Mouse (Mus musculus) midbrain, embryonic 11.5 days (tissue): ENCODE results near the gene Atg10. TPM values are rescaled to one million over a fixed set of nuclear protein-coding genes. Genes with fewer than 3 reads are reported as not detected.

Experiments
- ATAC-seq: fragments of 200-750 bp; cut with Nextera tagmentation; 2 replicates; pipeline ENCODE4 v1.8.0; 2017; ENCODE audit warnings: moderate TSS enrichment, moderate library complexity; ENCODE audit not compliant: low FRiP score
- DNase-seq: peaks from one replicate; pipeline ENCODE4 v3.0.0; 2015; ENCODE audit warnings: low spot score; ENCODE audit errors: missing footprints
- H3K27ac ChIP-seq: fragments of 300-500 bp; sonication (generic); 2 replicates; pipeline ENCODE4 v1.5.1; 2014; ENCODE audit warnings: low read depth, low read length
- H3K27me3 ChIP-seq: fragments of 300-500 bp; sonication (generic); 2 replicates; pipeline ENCODE4 v1.6.1; 2014; ENCODE audit warnings: mild to moderate bottlenecking, low read length, moderate library complexity, mixed read lengths; ENCODE audit not compliant: control insufficient read depth, insufficient read depth
- H3K36me3 ChIP-seq: fragments of 300-500 bp; sonication (generic); 2 replicates; pipeline ENCODE4 v1.6.1; 2014; ENCODE audit warnings: mild to moderate bottlenecking, low read length, moderate library complexity, mixed read lengths; ENCODE audit not compliant: control insufficient read depth, insufficient read depth
- H3K4me1 ChIP-seq: fragments of 300-500 bp; sonication (generic); 2 replicates; pipeline ENCODE4 v1.6.1; 2014; ENCODE audit warnings: low read length; ENCODE audit not compliant: control insufficient read depth, insufficient read depth
- H3K4me2 ChIP-seq: fragments of 300-500 bp; sonication (generic); 2 replicates; pipeline ENCODE4 v1.6.1; 2014; ENCODE audit warnings: mild to moderate bottlenecking, moderate library complexity
- H3K4me3 ChIP-seq: fragments of 300-500 bp; sonication (generic); 2 replicates; pipeline ENCODE4 v1.5.1; 2014; ENCODE audit warnings: low read depth, low read length
- H3K9ac ChIP-seq: fragments of 300-500 bp; sonication (generic); 2 replicates; pipeline ENCODE4 v1.6.1; 2014; ENCODE audit warnings: low read length
- H3K9me3 ChIP-seq: fragments of 300-500 bp; sonication (generic); 2 replicates; pipeline ENCODE4 v1.6.1; 2016; ENCODE audit warnings: low read length; ENCODE audit not compliant: control insufficient read depth
- WGBS: fragments of 180-500 bp; shearing (Covaris S2); extraction: QIAGEN DNeasy Blood & Tissue Kit; methylation state at CpG from one replicate; pipeline ENCODE4 v1.1.7; 2014; 5-methylcytosine and 5-hydroxymethylcytosine counted together
- polyA plus RNA-seq: library from polyadenylated mRNA; unstranded; fragments of >200 nt; fragmentation: Nextera tagmentation; extraction: Ambion mirVana; gene quantifications from 2 replicates; pipeline ENCODE4 v1.2.1, GENCODE M21; 2014

Gene Atg10
- polyA plus RNA-seq, 1 experiment from 2014 or later: 14.7 TPM

DNA sequence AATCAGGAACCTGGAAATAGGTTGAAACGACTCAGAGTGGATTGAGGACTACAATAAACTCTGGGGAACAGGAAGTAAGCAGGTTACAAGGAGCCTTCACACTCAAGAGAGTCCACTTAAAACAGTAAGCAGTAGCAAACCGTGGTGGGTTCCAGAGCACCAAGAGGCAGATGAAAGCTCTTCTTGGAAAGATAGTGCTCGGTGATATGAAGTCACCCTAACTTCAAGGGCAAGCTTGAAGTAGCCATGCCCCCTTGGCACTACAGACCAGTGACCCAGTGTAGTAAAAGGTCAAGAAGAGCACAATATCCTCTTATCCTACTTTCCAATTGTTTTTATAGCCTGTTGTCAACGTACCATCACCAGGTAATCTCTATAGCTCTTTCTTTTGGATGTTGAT is 2.1 kb downstream of the Atg10 start:
- H3K27me3 ChIP-seq: no peaks in the 10 kb centered on the region
- H3K4me2 ChIP-seq: no peak overlapping the region
- H3K4me1 ChIP-seq: peaks cover 3% of the 10 kb centered on the region; the same call in 1 of the 2 replicates
- 81% methylated on average over 4 of the region's 4 CpGs for WGBS
- H3K36me3 ChIP-seq: no peaks in the 10 kb centered on the region
- DNase-seq (no peak), ATAC-seq (no peak)
- H3K9me3 ChIP-seq: no peaks in the 10 kb centered on the region
- H3K27ac ChIP-seq: no peak overlapping the region
- no peak overlapping the region for H3K9ac ChIP-seq
- no peak overlapping the region for H3K4me3 ChIP-seq

DNA sequence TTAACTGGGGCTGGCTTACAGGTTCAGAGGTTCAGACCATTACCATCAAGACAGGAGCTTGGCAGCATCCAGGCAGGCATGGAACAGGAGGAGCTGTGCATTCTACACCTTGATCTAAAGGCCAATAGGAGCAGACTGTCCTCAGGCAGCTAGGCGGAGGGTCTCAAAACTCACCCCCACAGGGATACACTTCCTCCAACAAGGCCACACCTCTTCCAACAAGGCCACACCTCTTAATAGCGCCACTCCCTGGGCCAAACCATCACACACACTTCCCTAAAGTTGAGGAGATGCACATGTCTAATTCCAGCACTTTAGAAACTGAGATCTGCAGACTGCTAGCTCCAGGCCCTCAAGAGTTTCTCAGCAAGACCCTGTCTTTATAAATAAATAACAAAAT is 6.1 kb downstream of the Atg10 start:
- WGBS: 86% methylated on average over 2 of the region's 2 CpGs
- Histone ChIP-seq H3K4me3 (no peak overlapping the region), H3K36me3 (no peaks in the 10 kb centered on the region), H3K27ac (no peak overlapping the region), H3K4me1 (no peaks in the 10 kb centered on the region), H3K4me2 (no peak overlapping the region), H3K27me3 (no peaks in the 10 kb centered on the region), H3K9me3 (no peaks in the 10 kb centered on the region), H3K9ac (no peak overlapping the region)
- DNase-seq: no peak
- no peak for ATAC-seq

DNA sequence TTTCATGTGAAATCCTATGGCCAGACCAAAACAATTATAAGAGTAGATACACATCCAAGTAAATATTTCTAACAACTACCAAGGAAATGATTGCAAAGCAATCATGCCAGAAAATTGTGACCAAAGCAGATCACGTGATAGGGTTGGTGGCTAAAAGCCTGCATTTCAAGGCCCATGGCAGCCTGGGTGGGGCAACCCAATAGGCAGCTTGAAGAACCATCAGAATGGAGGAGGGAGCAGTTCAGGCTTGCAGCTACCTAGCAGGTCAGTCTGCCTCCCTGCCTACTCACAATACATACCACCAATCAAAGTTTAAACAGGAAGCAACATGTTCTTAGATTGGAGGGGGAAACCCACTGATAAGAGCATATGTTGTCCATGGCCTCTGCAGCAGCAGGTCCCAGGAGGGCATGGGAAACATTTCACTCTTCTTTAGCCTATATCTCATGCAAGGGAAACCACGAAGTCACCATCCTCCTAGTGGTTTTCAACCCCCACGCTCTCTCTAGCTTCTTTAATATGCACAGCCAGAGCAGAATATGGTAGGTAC is 7.0 kb downstream of the Atg10 start:
- no peaks in the 10 kb centered on the region for H3K27me3 ChIP-seq
- ATAC-seq: no peak

DNA sequence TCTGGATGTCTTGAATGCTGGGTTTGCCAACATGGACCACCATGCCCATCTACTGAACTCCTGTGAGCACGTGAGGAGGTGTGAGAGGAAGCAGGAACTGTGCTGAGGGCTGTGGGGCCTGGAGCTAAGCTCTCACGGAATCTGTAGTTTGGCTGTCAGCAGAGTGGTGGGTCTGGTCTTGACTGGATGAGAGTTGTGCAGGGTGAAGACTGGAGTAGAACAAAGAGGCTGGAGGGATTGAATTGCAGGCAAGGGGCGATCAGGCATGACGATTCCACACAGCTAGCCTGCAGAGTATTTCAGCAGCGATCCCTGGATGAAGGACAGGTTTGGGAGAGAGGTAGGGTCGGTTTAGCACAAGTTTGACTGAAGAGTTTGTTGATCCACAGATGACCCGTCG is 10.8 kb downstream of the Atg10 start:
- ATAC-seq: 0 out of 2 replicates have a peak, but pooled peaks have one; percentile 11
- no peak overlapping the region for H3K4me2 ChIP-seq
- no peak overlapping the region for H3K4me3 ChIP-seq
- no peaks in the 10 kb centered on the region for H3K27me3 ChIP-seq
- no peak for DNase-seq
- no peaks in the 10 kb centered on the region for H3K4me1 ChIP-seq
- no peaks in the 10 kb centered on the region for H3K36me3 ChIP-seq
- H3K9ac ChIP-seq: no peak overlapping the region
- 72% methylated on average over 8 of the region's 8 CpGs for WGBS
- H3K9me3 ChIP-seq: no peaks in the 10 kb centered on the region
- H3K27ac ChIP-seq: no peak overlapping the region

More for the DNA sequence above, 7.0 kb downstream of the Atg10 start:
- DNase-seq: no peak
- H3K4me3 ChIP-seq: no peak overlapping the region
- no peaks in the 10 kb centered on the region for H3K9me3 ChIP-seq
- no peaks in the 10 kb centered on the region for H3K4me1 ChIP-seq
- WGBS: 83% methylated on average over 3 of the region's 3 CpGs
- no peak overlapping the region for H3K9ac ChIP-seq
- H3K36me3 ChIP-seq: no peaks in the 10 kb centered on the region
- H3K27ac ChIP-seq: no peak overlapping the region
- no peak overlapping the region for H3K4me2 ChIP-seq

DNA sequence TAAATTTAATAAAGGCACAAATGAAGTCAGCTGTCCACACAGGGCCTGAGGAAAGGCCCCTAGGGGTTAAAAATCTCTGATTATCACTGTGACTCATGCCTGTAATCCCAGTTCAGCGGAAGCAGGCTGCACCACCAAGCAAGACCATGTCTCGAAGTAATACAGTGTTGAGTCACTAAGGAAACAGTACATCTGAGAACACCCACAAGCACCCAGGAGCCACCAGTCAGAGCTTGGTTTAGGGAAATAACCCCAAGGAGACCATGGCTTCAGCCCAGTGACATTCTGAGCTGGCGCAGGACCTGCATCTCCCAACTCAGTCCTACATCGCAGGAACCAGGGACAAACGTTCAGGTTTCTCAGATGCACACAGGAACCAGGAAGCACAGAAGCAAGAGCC is 17.5 kb downstream of the Atg10 start:
- Histone ChIP-seq H3K4me1 (no peaks in the 10 kb centered on the region), H3K9me3 (no peaks in the 10 kb centered on the region), H3K9ac (no peak overlapping the region), H3K4me2 (no peak overlapping the region), H3K36me3 (no peaks in the 10 kb centered on the region), H3K27ac (no peak overlapping the region), H3K27me3 (no peaks in the 10 kb centered on the region), H3K4me3 (no peak overlapping the region)
- DNase-seq (no peak), ATAC-seq (no peak)
- WGBS: 86% methylated on average over 5 of the region's 5 CpGs

DNA sequence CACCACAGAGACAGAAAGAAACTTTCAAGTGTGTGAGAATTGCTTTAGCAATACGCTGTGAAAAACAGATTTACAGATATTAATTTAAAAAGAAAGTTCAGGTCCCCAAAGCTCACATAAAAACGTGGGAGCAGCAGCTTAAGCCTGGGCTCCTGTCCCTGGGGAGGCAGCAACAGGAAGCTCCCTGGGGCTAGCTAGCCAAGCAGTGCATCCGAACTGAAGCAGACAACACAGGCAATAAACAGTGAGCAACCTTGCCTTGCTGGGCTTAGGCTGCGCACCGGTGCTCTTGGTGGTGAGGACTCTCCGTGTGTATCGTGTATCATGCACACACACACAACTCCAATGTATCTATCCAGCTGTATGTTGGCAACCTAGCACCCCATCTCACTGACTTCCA is 21.2 kb downstream of the Atg10 start:
- no peak overlapping the region for H3K9ac ChIP-seq
- H3K4me1 ChIP-seq: no peaks in the 10 kb centered on the region
- H3K9me3 ChIP-seq: no peaks in the 10 kb centered on the region
- H3K36me3 ChIP-seq: no peaks in the 10 kb centered on the region
- WGBS: 74% methylated on average over 7 of the region's 7 CpGs
- no peak overlapping the region for H3K27ac ChIP-seq
- no peak for ATAC-seq
- no peak overlapping the region for H3K4me2 ChIP-seq
- no peaks in the 10 kb centered on the region for H3K27me3 ChIP-seq
- no peak for DNase-seq
- no peak overlapping the region for H3K4me3 ChIP-seq

DNA sequence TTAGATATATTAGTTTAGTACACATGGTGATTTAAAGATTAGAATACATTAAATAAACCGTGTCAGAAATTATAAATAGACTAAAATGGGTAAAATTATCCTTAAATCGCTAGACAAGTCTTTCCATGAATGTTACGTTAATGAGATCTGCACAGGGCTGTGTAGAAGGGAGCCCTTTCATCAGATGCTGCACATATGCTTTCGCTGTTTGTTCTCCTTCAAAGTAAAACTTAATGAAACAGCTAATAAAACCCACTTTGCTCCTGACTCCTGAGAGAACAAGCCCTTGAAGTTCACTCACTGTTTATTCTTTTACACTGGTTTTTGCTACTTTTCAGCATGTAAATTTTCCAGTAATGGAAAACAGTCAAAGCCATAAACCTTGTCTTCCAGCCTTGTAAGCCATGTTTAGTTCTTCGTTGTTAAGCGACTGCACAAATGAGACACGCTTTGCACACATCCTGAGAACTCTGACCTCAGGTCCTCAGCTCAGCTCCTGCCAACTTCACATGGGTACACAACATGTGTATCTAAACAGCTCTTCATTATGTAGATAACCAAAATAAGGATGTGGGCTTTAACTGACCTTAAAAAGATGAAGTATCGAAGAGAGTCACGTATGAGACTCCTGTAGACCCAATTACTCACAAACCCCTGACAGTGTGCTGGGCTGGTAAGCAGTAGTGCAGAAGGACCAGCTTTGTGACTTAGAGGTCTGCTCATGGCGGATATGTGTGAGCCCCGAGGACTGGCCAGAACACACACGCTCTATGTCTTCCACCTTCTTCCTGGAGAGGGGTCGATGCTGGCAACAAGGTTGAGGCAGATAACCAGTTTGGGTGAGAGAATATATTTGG is 36.2 kb downstream of the Atg10 start:
- no peaks in the 10 kb centered on the region for H3K9me3 ChIP-seq
- no peaks in the 10 kb centered on the region for H3K4me1 ChIP-seq
- no peak for ATAC-seq
- no peak overlapping the region for H3K4me2 ChIP-seq
- no peaks in the 10 kb centered on the region for H3K36me3 ChIP-seq
- DNase-seq: no peak
- no peaks in the 10 kb centered on the region for H3K27me3 ChIP-seq
- H3K27ac ChIP-seq: no peak overlapping the region
- 91% methylated on average over 13 of the region's 13 CpGs for WGBS
- no peak overlapping the region for H3K4me3 ChIP-seq
- no peak overlapping the region for H3K9ac ChIP-seq

DNA sequence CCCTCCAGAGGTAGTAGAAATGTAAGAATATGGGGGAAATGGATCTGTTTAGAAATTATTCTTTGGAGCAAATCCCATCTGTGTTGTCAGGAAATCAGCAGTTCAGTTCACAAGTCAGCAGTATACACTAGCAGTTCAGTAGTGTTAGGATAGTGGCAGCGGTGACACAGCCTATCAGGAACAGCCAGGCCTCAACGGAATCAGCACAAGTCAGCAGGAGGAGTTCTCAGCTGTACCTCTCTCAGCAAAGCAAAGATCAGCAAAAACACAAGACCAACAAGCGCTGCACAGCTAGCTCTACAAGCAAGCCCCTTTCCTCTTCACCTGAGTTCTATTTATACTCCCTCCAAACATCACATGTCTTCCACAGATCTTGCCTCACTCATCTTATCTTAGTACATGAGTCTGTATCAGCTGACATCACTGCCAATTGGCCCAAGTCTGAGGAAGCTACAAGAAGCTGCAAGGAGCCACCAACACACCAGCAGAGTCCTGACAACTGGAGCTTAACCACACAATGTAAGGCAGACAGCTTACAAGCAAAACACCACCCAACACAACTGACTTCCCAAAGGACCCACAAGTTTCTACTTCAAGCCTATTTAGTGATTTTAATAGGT is 38.4 kb downstream of the Atg10 start:
- ATAC-seq: no peak
- no peak overlapping the region for H3K9ac ChIP-seq
- no peak overlapping the region for H3K27ac ChIP-seq
- no peaks in the 10 kb centered on the region for H3K9me3 ChIP-seq
- H3K4me1 ChIP-seq: no peaks in the 10 kb centered on the region
- no peak overlapping the region for H3K4me3 ChIP-seq
- no peaks in the 10 kb centered on the region for H3K36me3 ChIP-seq
- no peak overlapping the region for H3K4me2 ChIP-seq
- WGBS: 84% methylated on average over 3 of the region's 3 CpGs
- H3K27me3 ChIP-seq: no peaks in the 10 kb centered on the region
- DNase-seq: no peak

DNA sequence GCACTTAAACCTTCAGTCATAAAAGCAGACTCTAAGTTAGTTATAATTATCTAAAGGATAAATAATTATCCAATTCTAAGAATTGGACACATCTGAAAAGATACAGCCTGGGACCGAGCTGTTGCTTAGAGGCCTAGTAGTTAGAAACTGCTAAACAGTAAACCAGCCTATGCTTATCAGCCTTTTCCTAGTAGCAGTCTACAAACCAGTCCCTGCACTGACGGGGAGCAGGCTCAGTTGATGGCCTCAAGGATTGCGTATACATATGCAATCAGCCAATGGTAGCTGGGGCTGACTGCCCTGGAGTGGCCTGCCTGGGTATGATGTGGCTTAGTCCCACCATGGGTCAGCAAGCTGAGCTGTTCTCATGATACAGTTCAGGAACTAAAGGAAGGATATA is 39.5 kb downstream of the Atg10 start:
- Histone ChIP-seq H3K27me3 (no peaks in the 10 kb centered on the region), H3K9ac (no peak overlapping the region), H3K36me3 (no peaks in the 10 kb centered on the region), H3K9me3 (no peaks in the 10 kb centered on the region), H3K4me3 (no peak overlapping the region), H3K4me1 (peaks cover 5% of the 10 kb centered on the region), H3K4me2 (no peak overlapping the region), H3K27ac (no peak overlapping the region)
- WGBS: 85% methylated on average over 3 of the region's 3 CpGs
- no peak for ATAC-seq
- no peak for DNase-seq
